Mouse (Mus musculus) left cerebral cortex, adult 11 months (tissue): ENCODE measurements around the gene Olfr272.

Experiments
- DNase-seq: peaks from one replicate; pipeline ENCODE4 v3.0.0; 2022; ENCODE audit warnings: low spot score

Gene Olfr272

DNA sequence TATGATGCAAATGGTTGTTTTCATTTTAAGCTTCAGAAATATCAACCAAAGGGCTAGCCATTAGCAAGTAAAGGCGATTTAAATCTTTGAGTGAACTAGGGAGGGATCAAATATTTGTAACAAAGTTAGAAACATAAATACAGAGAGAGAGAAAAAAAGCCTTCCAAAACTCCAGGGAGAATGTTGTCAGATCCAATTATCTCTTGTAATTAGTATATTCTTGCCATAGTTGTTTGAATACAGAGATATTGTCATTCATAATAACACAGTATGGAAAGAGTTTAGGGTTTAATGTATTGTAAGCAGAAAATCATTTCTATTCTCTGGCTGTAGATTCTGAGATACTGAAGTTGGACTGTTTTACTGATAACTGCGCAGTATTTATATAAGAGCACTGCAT is at the start of gene Olfr272:
TSS of gene Olfr272 (minus strand) at position 101 of the 400 bp plus-strand sequence.
- no peak for DNase-seq

DNA sequence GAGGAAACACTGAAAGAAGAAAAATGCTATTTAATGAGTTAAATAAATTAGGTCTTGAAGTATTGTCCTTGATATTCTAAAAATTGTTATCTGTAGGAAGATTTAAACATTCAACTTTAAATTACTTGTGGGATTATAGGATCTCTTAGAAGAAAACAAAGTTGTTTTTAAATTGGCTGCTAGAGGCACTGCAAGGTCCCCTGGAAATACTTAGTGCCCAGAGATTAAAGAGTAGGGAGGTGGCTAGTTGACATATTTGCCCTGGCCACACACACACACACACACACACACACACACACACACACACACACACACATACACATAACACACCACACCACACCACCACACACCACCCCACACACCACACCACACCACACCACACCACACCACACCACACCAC is 45.3 kb upstream of the Olfr272 start, which contains the start of gene Olfr270:
TSS of gene Olfr270 (plus strand) at position 301 of the 400 bp plus-strand sequence.
- no peak for DNase-seq

DNA sequence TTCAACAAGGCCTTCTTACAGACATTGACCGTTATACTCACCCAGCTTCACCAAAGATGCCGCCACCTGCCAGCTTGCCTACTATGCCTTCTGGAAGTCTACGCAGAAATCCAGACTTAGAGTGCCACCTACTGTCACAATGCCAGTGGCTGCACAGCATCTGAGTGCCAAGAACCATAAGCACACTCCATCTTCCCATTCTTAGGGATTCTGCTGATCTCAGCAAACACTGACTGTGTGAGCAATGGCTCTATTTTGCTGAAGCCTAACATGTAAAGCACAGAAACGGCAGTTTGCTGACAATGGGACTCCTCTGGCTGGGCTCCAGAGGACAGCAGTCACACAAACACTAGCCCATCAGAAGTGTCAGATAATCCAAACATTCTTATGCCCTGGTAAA is 39.7 kb upstream of the Olfr272 start:
- peak; percentile 37 for DNase-seq

DNA sequence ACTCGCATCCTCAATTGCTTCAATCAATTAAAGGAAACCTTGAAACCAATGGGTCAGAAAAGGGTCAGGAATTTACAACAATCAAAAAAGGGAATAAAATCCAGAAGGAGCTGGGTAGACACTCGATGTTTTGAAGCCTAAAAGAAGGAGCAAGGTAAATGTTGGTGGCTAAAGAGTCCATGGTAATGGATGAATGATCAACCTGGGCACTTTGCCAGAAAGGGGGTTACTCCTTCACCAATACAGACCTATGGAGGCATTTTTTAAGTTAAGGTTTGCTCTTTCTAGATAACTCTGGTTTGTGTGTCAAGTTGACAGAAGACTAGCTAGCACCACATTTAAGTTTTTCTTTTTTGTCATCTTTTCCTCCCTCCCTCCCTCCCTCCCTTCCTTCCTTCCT is 30.0 kb upstream of the Olfr272 start:
- DNase-seq, result no peak

DNA sequence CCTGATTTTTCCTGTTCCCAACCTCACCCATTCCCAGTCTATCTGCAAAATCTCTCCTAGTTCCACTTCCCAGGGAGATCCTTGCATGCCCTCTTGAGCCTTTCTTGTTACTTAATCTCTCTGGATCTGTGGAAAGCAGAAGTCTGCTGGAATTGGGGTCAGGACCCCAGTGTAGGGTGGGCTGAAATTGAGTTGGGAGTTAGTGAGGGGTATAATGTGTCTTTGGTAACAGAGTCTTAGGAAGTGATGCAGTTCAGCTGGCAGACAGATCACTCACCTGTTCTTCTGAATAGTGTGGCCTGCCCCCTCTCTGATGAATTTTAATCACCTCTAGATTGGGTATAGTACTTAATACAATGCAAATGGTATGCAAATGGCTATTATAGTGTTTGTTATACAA is 27.7 kb upstream of the Olfr272 start:
- no peak for DNase-seq

DNA sequence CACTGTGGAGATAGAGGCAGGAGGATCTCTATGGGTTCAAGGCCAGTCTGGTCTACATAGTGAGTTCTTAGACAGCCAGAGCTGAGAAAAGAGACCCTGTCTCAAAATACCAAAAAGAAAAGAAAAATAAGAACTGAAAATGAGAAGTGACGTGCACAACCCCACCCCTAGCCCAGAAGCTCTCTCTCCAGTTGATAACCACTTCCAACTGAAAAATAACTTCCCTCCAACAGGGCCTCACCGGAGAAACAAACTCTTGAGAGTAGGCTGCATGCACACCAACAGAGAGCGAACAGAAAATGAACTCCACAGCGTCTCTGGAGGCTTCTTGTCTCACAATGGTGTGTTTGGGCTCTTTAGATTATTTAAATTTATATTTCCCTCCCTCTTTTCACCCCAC is 11.5 kb upstream of the Olfr272 start:
- DNase-seq, result no peak

DNA sequence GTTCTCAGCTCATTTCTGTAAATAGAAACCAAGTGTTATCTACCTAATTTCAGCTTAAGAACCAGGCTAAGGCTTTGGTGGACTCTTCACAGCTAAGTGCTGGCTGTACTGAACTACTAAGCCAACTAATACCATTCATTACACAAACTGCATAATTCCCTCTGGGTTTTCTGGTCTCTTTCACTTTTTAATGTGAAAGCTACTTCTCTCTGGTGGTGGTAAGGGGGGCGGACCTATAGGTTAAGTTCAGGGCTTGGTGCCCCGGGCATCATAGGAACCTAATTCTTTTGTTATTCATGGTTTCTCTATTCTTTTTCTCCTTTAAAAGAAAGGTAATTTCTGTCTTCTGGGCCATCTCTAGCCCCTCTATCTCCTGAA is 1.7 kb downstream of the Olfr272 start:
- no peak for DNase-seq

DNA sequence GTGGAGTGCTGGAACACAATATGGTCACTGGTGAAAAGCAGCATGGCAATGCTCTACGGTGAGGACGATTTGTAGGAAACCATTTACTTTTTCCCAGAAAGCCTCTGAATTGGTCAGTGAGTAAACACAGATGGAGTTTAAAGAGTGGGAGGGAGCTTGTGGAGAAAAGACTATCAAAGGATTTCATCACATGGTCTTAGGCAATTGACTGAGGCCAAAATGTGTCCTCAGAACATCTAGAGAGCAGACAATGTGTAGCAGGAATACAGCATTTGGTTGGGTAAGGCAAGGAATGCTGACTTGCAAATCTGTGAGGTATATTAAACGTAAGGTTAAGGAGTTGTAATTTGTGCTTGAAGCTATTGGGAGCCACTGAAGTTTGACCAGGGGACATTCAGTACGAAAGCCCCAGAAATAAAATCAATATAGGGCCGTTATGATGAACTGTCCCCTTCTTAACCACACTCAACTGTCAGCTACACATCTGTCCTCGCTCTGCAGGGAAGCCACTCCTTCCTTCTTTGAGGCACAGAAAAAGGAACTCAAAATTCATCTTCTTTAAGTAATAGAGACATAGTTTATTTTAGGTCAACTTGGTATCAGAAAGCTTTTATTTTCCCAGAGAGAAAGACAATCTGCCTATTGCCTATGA is 2.2 kb downstream of the Olfr272 start:
- DNase-seq, result no peak

DNA sequence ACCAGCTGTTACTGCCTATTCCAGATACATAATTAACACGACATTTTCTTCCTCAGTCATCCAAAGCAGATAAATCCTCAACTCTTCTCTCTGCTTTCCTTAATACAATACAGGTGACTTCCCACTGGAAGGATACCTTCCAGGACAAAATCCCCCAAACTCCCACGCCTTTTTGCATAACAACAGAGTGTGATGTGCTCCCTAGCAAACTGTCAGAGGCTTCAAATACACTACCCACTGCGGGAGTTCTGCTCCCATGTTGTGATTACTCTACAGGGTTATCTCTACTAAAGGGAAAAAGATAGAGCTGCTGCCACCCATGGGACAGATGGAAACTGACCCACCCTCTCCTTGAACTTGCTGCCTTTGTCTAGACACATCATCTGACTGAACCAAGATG is 6.6 kb downstream of the Olfr272 start:
- no peak for DNase-seq

DNA sequence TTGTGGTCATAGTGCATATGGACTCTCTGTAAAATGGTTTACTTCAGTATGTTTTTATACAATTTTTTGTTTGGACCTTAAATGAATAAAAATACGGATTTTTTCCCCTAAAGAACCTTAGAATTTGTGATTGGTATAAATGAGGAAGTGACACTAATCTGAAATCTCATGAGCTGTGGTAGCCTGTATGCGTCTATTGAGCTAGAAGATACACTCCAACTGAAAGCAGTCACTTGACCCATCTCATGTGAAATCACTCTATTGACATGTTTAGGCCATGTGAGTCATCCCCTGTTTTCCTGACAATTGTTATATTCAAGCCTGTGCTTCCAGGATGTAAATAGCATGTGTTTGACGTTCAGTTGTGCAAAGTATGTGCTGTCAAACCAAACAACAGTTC is 9.4 kb downstream of the Olfr272 start:
- no peak for DNase-seq

DNA sequence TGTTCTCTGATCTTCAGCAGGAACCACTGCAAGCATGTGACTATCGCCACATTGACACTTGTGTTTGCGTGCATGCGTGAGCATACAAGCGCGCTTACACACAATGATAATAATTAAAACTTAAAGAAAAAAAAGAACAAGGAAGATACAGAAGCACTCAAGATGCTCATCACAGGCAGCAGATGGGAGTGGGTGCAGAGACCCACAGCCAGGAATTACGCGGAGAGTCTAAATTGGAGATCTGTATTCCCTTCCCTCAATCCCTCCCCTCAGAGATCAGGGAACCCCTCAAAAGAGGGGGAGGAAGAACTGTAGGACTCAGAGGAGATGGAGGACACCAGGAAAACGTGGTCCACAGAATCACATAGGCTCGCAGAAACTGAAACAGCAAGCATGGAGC is 54.8 kb downstream of the Olfr272 start:
- DNase-seq, result no peak
